Mouse (Mus musculus) frontal cortex, postnatal 25 days (tissue): ENCODE measurements around the gene Serpina3m.
"Not testable (repeated sequence)": the region's sequence is repeated elsewhere in the genome, so short reads cannot be mapped to it uniquely, and the experiment has no call there.

Experiments used
- DNase-seq, 2 experiments: peaks; one replicate each; pipeline ENCODE4 v3.0.0; 2022; ENCODE audit warnings: low spot score in 2 of 2

Gene Serpina3m

GRCm38 (mm10) chr12:104388477-104388876 lies 50.2 kb downstream of the Serpina3m start:
- DNase-seq, result no peak

DNA sequence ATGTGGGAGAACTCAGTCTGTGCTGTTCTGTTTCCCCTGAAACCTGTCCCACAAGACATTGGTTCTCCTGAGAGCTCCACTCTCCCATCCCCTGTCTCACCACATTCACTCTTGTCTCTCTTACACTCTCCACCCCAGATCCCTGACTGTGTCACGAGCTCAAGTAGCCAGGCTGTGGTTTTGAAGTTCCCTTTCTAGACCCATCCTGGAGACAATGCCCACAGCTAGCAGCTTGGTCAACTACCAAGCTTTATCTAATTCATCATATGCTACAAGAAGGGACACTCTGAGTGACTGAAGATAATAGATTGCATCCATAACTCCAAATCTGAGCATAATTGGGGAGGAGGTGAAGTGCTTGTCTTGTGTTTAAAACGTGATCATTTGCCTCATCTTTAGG lies 52.8 kb downstream of the Serpina3m start:
- not testable (repeated sequence) for DNase-seq

GRCm38 (mm10) chr12:104403968-104404367 lies 65.7 kb downstream of the Serpina3m start:
- no peak for DNase-seq

DNA sequence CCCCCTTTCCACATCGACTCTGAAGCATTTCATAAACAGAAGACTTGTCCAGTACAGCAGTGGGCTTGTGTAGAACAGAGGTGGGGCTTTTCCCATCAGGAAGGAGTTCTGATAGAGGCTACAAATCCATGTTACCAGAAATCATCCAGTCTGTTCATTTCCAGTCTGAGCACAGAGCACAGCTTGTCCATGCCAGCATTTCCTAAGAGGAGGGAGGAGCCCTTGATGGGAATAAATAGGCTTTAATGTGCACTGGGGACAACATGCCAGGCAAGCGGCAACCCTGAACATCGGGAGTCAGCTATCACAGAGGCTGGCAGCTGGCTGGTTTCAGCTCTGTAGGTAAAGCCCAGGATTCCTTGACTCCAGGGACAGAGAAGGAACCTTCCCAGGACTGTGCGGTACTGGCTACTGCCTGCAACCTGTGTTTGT lies 68.2 kb downstream of the Serpina3m start, which contains the start of gene Serpina3n:
Serpina3n (plus strand) TSS at position 276 of the 432 bp plus-strand sequence.
- DNase-seq, result no peak

DNA sequence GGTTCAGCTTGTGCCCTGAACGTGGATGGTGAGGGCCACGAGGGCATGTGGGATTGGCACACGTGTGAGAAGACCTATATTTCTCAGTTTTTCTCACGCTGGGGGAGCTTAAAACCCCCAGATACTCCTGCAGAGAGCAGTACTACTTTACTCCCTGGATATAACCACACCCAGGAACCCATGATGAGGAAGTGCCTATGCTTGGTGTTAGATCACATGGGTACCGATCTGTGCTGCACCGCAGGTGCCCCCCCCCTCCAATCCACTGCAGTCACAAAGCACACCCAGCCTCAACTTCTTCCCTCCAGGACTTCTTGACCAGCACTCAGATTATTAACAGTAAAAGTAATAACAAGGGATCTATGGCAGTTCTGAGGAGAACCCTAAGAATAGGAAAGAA lies 74.2 kb downstream of the Serpina3m start:
- DNase-seq, result no peak

- DNase-seq, result no peak
Measured at GRCm38 (mm10) chr12:104414576-104414975, 76.3 kb downstream of the Serpina3m start.

DNA sequence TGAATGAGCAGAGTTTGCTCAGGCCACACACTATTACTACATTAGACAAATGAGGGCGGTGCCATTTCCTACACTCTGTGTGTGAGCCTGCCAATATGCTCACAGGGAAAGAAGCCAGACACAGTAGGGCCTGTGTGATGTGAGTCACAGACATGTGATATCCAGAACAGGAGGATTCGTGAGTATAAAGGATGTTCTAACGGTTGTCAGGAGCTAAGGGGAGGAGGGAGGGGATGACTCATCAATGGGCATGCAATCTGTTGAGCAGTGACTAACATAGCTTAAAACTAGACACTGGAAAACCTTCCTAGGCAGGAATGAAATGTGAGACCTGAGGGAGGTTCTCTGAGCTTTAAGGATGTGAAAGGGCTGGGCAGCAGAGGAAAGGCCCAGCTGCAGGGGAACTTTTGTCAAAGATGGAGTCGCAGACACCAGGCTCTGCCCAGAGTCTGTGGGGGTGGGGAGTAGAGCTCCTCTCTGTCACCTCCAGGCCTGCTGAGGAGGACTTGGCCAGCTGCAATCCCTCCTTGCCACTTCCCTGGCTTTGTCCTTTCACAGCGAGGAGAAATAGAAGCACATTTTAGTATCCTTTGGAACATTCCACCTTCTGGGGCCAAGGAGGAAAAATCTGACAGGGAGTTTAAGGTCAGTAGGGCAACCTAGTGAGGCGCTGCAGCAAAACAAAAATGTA lies 77.5 kb downstream of the Serpina3m start:
- DNase-seq, result peak in 1 of 2 experiments; percentile 18

GRCm38 (mm10) chr12:104418340-104419135 lies 80.3 kb downstream of the Serpina3m start:
- DNase-seq, result peak; percentile 83 to 84

DNA sequence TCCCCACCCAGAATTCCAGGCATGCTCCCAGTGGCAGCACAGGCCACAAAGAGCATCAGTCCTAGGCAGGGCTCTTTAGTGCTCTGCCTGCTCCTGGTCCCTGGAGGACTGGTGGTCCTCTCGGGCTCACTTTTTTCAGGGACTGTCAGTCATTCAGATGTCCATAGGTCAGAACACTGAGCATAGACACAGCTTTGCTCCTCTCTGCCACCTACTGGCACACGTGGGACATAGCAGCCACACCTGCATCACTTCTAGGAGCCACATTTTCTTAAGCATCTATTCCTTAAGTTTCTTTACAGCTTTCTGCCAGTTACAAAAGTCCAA lies 80.8 kb downstream of the Serpina3m start:
- DNase-seq, result no peak

DNA sequence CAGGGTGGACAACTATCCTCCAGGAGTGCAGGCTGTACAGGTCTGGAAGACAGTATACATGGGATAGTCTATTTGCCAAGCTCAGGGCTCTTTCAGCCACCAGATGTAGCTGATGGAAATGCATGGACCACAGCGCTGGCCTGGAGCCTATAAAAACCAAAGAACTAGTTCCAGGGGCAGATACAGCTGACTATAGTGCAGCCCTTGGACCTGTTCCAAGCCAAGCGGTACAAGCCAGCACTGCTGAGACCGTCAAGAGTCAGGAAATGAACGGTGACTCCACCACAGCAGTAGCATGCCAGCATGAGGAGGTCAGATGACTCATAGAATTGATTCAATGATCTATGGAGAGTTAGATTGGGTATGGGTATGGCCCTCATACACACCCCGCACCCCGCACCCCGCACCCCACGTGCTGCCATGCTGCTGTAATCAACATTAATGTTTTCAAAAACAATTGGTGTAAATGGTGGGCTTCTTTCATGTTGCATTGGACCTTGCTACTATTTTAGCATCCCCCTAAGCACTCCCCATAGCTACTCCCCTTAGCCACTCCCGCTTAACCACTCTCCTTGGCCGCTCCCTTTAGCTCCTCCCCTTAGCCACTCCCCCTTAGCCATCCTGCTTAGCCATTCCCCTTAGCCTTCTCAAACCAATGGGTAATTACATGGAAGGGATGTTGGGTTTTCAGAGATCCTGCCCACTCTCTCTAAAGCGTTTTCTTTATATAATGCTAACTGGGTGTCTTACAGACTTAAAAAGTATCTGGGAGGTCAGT lies 84.5 kb downstream of the Serpina3m start:
- DNase-seq, result no peak

DNA sequence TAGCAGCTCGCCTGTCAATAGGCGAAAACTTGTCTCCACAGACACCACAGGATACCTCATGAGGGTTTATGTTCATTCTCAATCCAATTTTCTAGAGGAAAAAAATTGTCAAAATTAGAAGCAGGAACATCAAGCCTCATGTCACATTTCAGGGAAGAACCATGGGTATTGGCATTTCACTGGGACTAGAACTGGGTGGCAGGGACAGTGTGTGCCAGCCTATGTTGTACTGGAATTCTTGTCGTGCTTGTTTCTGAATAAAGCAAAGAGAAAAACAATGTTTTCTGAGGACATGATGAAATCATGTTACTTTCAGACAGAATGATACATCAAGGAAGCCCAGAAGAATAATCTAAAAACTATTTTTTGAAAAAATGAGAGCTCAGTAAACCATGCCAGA lies 87.3 kb downstream of the Serpina3m start:
- DNase-seq, result no peak

DNA sequence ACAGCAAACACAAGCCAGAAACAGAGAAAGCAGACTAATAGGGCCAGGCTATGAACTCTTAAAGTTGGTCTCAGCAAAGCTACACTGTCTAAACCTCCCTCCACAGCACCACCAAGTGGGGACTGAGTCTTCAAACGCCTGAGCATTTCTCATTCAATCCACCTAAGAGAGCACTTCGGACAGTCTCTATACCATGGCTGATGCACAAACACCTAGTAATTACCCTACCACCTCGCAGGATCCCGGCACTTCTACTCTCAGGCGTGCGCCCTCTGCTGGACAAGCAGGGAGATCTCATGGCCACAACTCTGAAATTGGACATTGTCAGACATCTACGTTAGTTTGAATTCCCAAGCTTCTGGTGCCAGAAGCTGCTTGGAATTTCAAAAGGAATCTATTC lies 88.6 kb downstream of the Serpina3m start:
- DNase-seq, result no peak

- DNase-seq, result no peak
Measured at GRCm38 (mm10) chr12:104431359-104431758, 93.1 kb downstream of the Serpina3m start.

DNA sequence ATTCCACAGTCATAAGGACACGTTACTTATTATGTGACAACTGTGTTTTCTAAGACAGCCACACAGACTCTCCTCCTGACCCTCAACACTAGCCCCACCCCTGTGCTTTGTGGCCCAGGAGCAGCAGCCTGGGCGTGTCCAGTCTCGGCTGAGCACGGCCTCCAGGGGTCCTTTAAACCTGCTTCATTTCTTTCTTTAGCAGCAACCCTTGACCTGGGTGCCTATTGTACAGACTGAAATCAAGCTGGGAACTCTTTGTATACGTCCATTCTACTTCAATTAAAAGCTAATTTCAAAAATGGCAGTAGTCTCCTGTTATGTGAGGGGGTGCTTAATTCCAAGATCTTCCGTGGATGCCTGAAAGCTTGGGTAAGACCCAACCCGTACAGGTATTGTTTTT lies 94.9 kb downstream of the Serpina3m start:
- no peak for DNase-seq

GRCm38 (mm10) chr12:104433951-104434735 lies 95.9 kb downstream of the Serpina3m start:
- DNase-seq, result no peak

- DNase-seq, result peak; percentile 90 to 93
Measured at GRCm38 (mm10) chr12:104440087-104440760, 101.9 kb downstream of the Serpina3m start.

GRCm38 (mm10) chr12:104443716-104444115 lies 105.4 kb downstream of the Serpina3m start:
- DNase-seq, result no peak
